Mouse (Mus musculus) limb, embryonic 15.5 days (tissue): ENCODE results near the gene Gm42791. TPM values are rescaled to one million over a fixed set of nuclear protein-coding genes. Genes with fewer than 3 reads are reported as not detected.

Experiments used
- ATAC-seq: fragments of 200-750 bp; cut with Nextera tagmentation; 2 replicates; pipeline ENCODE4 v1.8.0; 2017; ENCODE audit warnings: low read depth, moderate TSS enrichment; ENCODE audit not compliant: insufficient number of reproducible peaks, low FRiP score, low TSS enrichment
- H3K27ac ChIP-seq: fragments of 300-500 bp; sonication (generic); 2 replicates; pipeline ENCODE4 v1.5.1; 2015; ENCODE audit warnings: moderate library complexity, mild to moderate bottlenecking, inconsistent platforms
- H3K27me3 ChIP-seq: fragments of 300-500 bp; sonication (generic); 2 replicates; pipeline ENCODE4 v1.6.1; 2015; ENCODE audit warnings: inconsistent platforms
- H3K36me3 ChIP-seq: fragments of 300-500 bp; sonication (generic); 2 replicates; pipeline ENCODE4 v1.6.1; 2015; ENCODE audit warnings: inconsistent platforms
- H3K4me1 ChIP-seq: fragments of 300-500 bp; sonication (generic); 2 replicates; pipeline ENCODE4 v1.6.1; 2015; ENCODE audit warnings: inconsistent platforms
- H3K4me2 ChIP-seq: fragments of 300-500 bp; sonication (generic); 2 replicates; pipeline ENCODE4 v1.6.1; 2015; ENCODE audit warnings: mild to moderate bottlenecking, inconsistent platforms
- H3K4me3 ChIP-seq: fragments of 300-500 bp; sonication (generic); 2 replicates; pipeline ENCODE4 v1.5.1; 2015; ENCODE audit warnings: mild to moderate bottlenecking, inconsistent platforms
- H3K9ac ChIP-seq: fragments of 300-500 bp; sonication (generic); 2 replicates; pipeline ENCODE4 v1.6.1; 2015; ENCODE audit warnings: inconsistent platforms
- H3K9me3 ChIP-seq: fragments of 300-500 bp; sonication (generic); 2 replicates; pipeline ENCODE4 v1.6.1; 2016; ENCODE audit warnings: inconsistent platforms
- WGBS: fragments of 180-500 bp; shearing (Covaris S2); methylation state at CpG from one replicate; pipeline ENCODE4 v1.1.7; 2015; 5-methylcytosine and 5-hydroxymethylcytosine counted together
- polyA plus RNA-seq: library from polyadenylated mRNA; unstranded; fragments of >200 nt; fragmentation: Nextera tagmentation; extraction: Ambion mirVana; gene quantifications from 2 replicates; pipeline ENCODE4 v1.2.1, GENCODE M21; 2015

Gm42791 gene
- polyA plus RNA-seq, 1 experiment from 2014 or later, result 3.7 TPM

GRCm38 (mm10) chr5:149020681-149021062 lies 25.7 kb upstream of the Gm42791 start:
- no peaks in the 10 kb centered on the region for H3K36me3 ChIP-seq
- H3K27me3 ChIP-seq, result no peaks in the 10 kb centered on the region
- WGBS, result 71% methylated on average over 16 of the region's 16 CpGs
- H3K27ac ChIP-seq, result no peak overlapping the region
- H3K9ac ChIP-seq, result no peak overlapping the region
- no peak for ATAC-seq
- peaks cover 20% of the 10 kb centered on the region for H3K4me1 ChIP-seq
- no peaks in the 10 kb centered on the region for H3K9me3 ChIP-seq
- H3K4me3 ChIP-seq, result no peak overlapping the region
- no peak overlapping the region for H3K4me2 ChIP-seq

- Histone ChIP-seq H3K4me2 (no peak overlapping the region), H3K9ac (no peak overlapping the region), H3K4me3 (no peak overlapping the region), H3K36me3 (no peaks in the 10 kb centered on the region), H3K27ac (no peak overlapping the region), H3K27me3 (no peaks in the 10 kb centered on the region), H3K9me3 (no peaks in the 10 kb centered on the region), H3K4me1 (peaks cover 20% of the 10 kb centered on the region)
- WGBS, result 44% methylated on average over 18 of the region's 18 CpGs
- ATAC-seq, result no peak
These were observed 25.2 kb upstream of the Gm42791 start for GRCm38 (mm10) chr5:149020059-149020680.

- 71% methylated on average over 3 of the region's 3 CpGs for WGBS
- H3K4me2 ChIP-seq, result no peak overlapping the region
- H3K9me3 ChIP-seq, result no peaks in the 10 kb centered on the region
- no peak overlapping the region for H3K9ac ChIP-seq
- H3K36me3 ChIP-seq, result no peaks in the 10 kb centered on the region
- no peaks in the 10 kb centered on the region for H3K27me3 ChIP-seq
- no peak overlapping the region for H3K4me3 ChIP-seq
- peaks cover 30% of the 10 kb centered on the region for H3K4me1 ChIP-seq
- ATAC-seq, result no peak
- no peak overlapping the region for H3K27ac ChIP-seq
These were observed 22.9 kb upstream of the Gm42791 start for GRCm38 (mm10) chr5:149017666-149018415.

GRCm38 (mm10) chr5:149017181-149017580 lies 22.2 kb upstream of the Gm42791 start:
- H3K4me2 ChIP-seq, result no peak overlapping the region
- 85% methylated on average over 3 of the region's 3 CpGs for WGBS
- H3K9me3 ChIP-seq, result no peaks in the 10 kb centered on the region
- no peak overlapping the region for H3K4me3 ChIP-seq
- peaks cover 30% of the 10 kb centered on the region for H3K4me1 ChIP-seq
- no peaks in the 10 kb centered on the region for H3K36me3 ChIP-seq
- no peak overlapping the region for H3K9ac ChIP-seq
- no peak for ATAC-seq
- H3K27me3 ChIP-seq, result no peaks in the 10 kb centered on the region
- no peak overlapping the region for H3K27ac ChIP-seq

GRCm38 (mm10) chr5:149016261-149016660 lies 21.3 kb upstream of the Gm42791 start:
- Histone ChIP-seq H3K4me2 (peak overlapping the region; percentile 78), H3K9ac (no peak overlapping the region), H3K4me1 (peaks cover 30% of the 10 kb centered on the region), H3K9me3 (no peaks in the 10 kb centered on the region), H3K27ac (0 out of 2 replicates have a peak overlapping the region, but pooled peaks have one; percentile 87), H3K27me3 (no peaks in the 10 kb centered on the region), H3K36me3 (no peaks in the 10 kb centered on the region), H3K4me3 (peak overlapping the region; percentile 57)
- no peak for ATAC-seq
- WGBS, result 57% methylated on average over 5 of the region's 5 CpGs

- Histone ChIP-seq H3K36me3 (no peaks in the 10 kb centered on the region), H3K4me2 (peak overlapping the region; percentile 78), H3K4me3 (peak overlapping the region; percentile 57), H3K9ac (peak overlapping the region; percentile 53), H3K9me3 (no peaks in the 10 kb centered on the region), H3K4me1 (peaks cover 27% of the 10 kb centered on the region), H3K27me3 (no peaks in the 10 kb centered on the region), H3K27ac (peak overlapping the region; percentile 87)
- WGBS, result 1% methylated on average over 36 of the region's 37 CpGs
- ATAC-seq, result 0 out of 2 replicates have a peak, but pooled peaks have one; percentile 57
These were observed 20.6 kb upstream of the Gm42791 start for GRCm38 (mm10) chr5:149015335-149016201.

GRCm38 (mm10) chr5:149014600-149015268 lies 19.8 kb upstream of the Gm42791 start:
- Histone ChIP-seq H3K36me3 (no peaks in the 10 kb centered on the region), H3K4me2 (peak overlapping the region; percentile 78), H3K27me3 (no peaks in the 10 kb centered on the region), H3K9me3 (no peaks in the 10 kb centered on the region), H3K9ac (peak overlapping the region; percentile 53; the same call in 1 of the 2 replicates), H3K27ac (peak overlapping the region; percentile 87), H3K4me3 (peak overlapping the region; percentile 57), H3K4me1 (peaks cover 21% of the 10 kb centered on the region)
- ATAC-seq, result peak; percentile 20; the same call in 1 of the 2 replicates
- WGBS, result 15% methylated on average over 17 of the region's 17 CpGs

GRCm38 (mm10) chr5:149013817-149014508 lies 19.0 kb upstream of the Gm42791 start:
- 58% methylated on average over 7 of the region's 7 CpGs for WGBS
- Histone ChIP-seq H3K4me1 (peaks cover 21% of the 10 kb centered on the region), H3K9me3 (no peaks in the 10 kb centered on the region), H3K4me3 (peak overlapping the region; percentile 57; the same call in 1 of the 2 replicates), H3K9ac (no peak overlapping the region), H3K4me2 (peak overlapping the region; percentile 78), H3K27me3 (no peaks in the 10 kb centered on the region), H3K36me3 (no peaks in the 10 kb centered on the region), H3K27ac (peak overlapping the region; percentile 87)
- ATAC-seq, result no peak

- Histone ChIP-seq H3K4me2 (no peak overlapping the region), H3K36me3 (no peaks in the 10 kb centered on the region), H3K4me3 (no peak overlapping the region), H3K27me3 (no peaks in the 10 kb centered on the region), H3K4me1 (peaks cover 24% of the 10 kb centered on the region), H3K9ac (no peak overlapping the region), H3K27ac (no peak overlapping the region), H3K9me3 (no peaks in the 10 kb centered on the region)
- no peak for ATAC-seq
- WGBS, result 81% methylated on average over 3 of the region's 3 CpGs
These were observed 14.2 kb upstream of the Gm42791 start for GRCm38 (mm10) chr5:149009111-149009510.

GRCm38 (mm10) chr5:149007295-149007646 lies 12.3 kb upstream of the Gm42791 start:
- Histone ChIP-seq H3K9me3 (no peaks in the 10 kb centered on the region), H3K4me3 (no peak overlapping the region), H3K4me2 (peak overlapping the region; percentile 17; the same call in 1 of the 2 replicates), H3K27ac (peak overlapping the region; percentile 61), H3K9ac (no peak overlapping the region), H3K36me3 (no peaks in the 10 kb centered on the region), H3K27me3 (no peaks in the 10 kb centered on the region), H3K4me1 (peaks cover 35% of the 10 kb centered on the region)
- ATAC-seq, result no peak
- 42% methylated on average over 5 of the region's 5 CpGs for WGBS
